Mouse (Mus musculus) left cerebral cortex, adult 11 months (tissue): ENCODE results near the gene Itpr3.

Experiments used
- DNase-seq: peaks from one replicate; pipeline ENCODE4 v3.0.0; 2022; ENCODE audit warnings: low spot score

The Itpr3 gene

GRCm38 (mm10) chr17:27144152-27144551 lies 87.0 kb downstream of the Itpr3 start:
- DNase-seq: no peak

GRCm38 (mm10) chr17:27146323-27146923 lies 89.3 kb downstream of the Itpr3 start:
- DNase-seq: no peak

- DNase-seq: no peak
These were observed 93.8 kb downstream of the Itpr3 start for GRCm38 (mm10) chr17:27150871-27151270.

GRCm38 (mm10) chr17:27151411-27151810 lies 94.3 kb downstream of the Itpr3 start:
- no peak for DNase-seq

GRCm38 (mm10) chr17:27152976-27153723 lies 96.0 kb downstream of the Itpr3 start:
- no peak for DNase-seq

- DNase-seq: no peak
These were observed 96.7 kb downstream of the Itpr3 start for GRCm38 (mm10) chr17:27153773-27154193.

- DNase-seq: no peak
These were observed 97.2 kb downstream of the Itpr3 start for GRCm38 (mm10) chr17:27154256-27154655.

GRCm38 (mm10) chr17:27154881-27155280 lies 97.8 kb downstream of the Itpr3 start:
- DNase-seq: no peak

- no peak for DNase-seq
These were observed 98.6 kb downstream of the Itpr3 start for GRCm38 (mm10) chr17:27155752-27156151.

- no peak for DNase-seq
These were observed 101.3 kb downstream of the Itpr3 start for GRCm38 (mm10) chr17:27158439-27158838.

GRCm38 (mm10) chr17:27159169-27159568 lies 102.1 kb downstream of the Itpr3 start:
- DNase-seq: no peak

GRCm38 (mm10) chr17:27160905-27161304 lies 103.8 kb downstream of the Itpr3 start:
- no peak for DNase-seq

- DNase-seq: peak; percentile 30
These were observed 108.1 kb downstream of the Itpr3 start for GRCm38 (mm10) chr17:27165054-27165773.

GRCm38 (mm10) chr17:27166901-27167300 lies 109.8 kb downstream of the Itpr3 start:
- no peak for DNase-seq

GRCm38 (mm10) chr17:27167545-27167944 lies 110.4 kb downstream of the Itpr3 start, which contains the start of gene Ip6k3:
Ip6k3 (minus strand) TSS chr17:27167795.
- no peak for DNase-seq

- DNase-seq: no peak
These were observed 111.5 kb downstream of the Itpr3 start for GRCm38 (mm10) chr17:27168569-27168968.

- no peak for DNase-seq
These were observed 113.0 kb downstream of the Itpr3 start for GRCm38 (mm10) chr17:27169952-27170695.

- no peak for DNase-seq
These were observed 114.0 kb downstream of the Itpr3 start for GRCm38 (mm10) chr17:27171121-27171520.
